Mouse (Mus musculus): ENCODE data around the gene Sugct. TPM values are rescaled to one million over a fixed set of nuclear protein-coding genes. Genes with fewer than 3 reads are reported as not detected.

Gene Sugct
- polyA plus RNA-seq (2012; ENCODE audit: insufficient read depth, insufficient read length, low replicate concordance, missing spikeins) = not detected in 2 replicates

DNA sequence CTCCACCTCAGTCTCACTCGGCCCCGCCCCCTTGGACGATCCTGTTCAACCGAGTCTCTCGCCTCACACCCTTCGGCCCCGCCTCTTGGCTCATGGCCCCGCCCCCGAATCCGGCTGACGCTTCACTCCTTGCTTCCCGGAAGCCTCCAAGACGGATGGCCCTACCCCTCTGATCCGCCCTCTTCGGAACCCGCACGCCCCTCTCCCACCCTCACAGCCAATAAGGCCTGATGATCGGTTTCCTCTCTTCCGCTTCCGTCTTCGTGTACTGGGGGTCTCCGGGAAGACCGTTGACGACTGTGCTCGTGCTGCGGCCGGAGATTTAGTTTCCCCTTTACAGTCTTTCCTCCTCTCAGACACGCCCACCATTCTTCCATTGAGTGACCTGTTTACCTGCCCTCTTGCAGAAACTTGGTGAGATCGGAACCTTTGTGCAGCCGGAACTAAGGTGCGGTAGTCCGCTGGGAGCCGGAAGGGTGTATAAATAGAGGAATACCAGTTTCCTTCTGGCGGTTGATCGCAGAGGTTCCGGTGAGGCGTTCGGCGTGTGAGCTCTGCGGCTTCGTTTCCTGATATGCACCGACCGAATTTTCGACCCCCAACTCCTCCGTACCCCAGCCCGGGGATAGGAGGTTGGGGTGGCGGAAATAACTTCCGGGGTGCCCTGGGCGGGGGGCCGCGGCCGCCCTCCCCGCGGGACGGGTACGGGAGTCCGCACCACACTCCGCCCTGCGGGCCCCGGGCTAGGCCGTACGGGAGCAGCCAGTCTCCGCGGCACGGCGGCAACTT is at the start of gene Sugct, which contains the start of gene Mplkip:
TSS of gene Sugct (minus strand) at position 643 of the 789 bp plus-strand sequence.
TSS of gene Mplkip (plus strand) at position 282 of the 789 bp plus-strand sequence.
- WGBS = under 1% methylated on average over 66 of the region's 66 CpGs
- TF ChIP-seq CTCF (IDR thresholded peaks at IDR 0.05; ENCODE audit: insufficient read depth, low read depth, low read length) (no peak), POLR2A (IDR thresholded peaks at IDR 0.05; ENCODE audit: insufficient read depth, low read depth, low read length) (peak; percentile 76)
- H3K27ac ChIP-seq (ENCODE audit: insufficient read depth, low read depth, low read length) = peak within 1 kb of the TSS; percentile 93
- H3K4me1 ChIP-seq (ENCODE audit: control insufficient read depth, insufficient read depth, low read length) = no peaks in the 10 kb centered on the region
- peak within 1 kb of the TSS; percentile 73 for H3K4me3 ChIP-seq (ENCODE audit: insufficient read depth, low read depth, low read length)

DNA sequence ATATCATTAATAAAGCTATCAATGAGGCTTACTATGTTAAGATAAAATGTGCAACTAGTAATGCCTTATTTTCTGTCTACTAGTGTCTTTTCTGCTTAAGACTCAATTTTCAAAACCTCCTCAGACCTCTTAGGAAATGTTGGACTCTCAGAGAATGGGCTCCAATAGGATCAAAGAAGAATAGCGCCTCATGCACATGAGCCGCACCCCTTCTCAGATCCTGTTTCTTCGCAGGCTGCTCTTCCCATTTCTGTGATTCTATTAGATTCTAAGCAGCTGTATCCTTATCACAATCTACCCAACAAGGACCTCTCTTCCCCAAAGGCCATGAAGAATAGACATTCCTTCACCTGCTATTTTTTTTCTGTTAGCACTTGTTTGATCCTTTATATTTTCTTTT is 33.4 kb upstream of the Sugct start:
- H3K27ac ChIP-seq (ENCODE audit: insufficient read depth, low read depth, low read length) = no peak overlapping the region
- TF ChIP-seq CTCF (IDR thresholded peaks at IDR 0.05; ENCODE audit: insufficient read depth, low read depth, low read length) = no peak
- H3K4me3 ChIP-seq (ENCODE audit: insufficient read depth, low read depth, low read length) = no peak overlapping the region
- no peaks in the 10 kb centered on the region for H3K4me1 ChIP-seq (ENCODE audit: control insufficient read depth, insufficient read depth, low read length)
- 96% methylated on average over 3 of the region's 3 CpGs for WGBS

DNA sequence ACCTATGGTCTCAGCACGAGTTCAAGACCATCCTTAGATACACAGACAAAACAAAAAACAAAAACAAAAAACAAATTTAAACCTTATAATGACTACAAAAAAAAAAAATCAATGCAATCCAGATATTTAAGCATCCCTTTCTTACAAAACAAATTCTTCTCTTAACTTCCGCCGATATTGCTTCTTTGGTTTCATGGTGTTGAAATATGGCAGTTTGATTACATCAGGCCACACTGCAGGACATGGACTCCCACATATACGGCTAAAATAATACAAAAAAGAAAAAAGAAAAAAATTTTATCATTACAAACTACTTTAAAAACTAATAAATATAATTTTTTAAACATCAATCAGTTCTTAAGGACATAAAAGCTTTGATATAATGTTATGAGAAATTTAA is 32.6 kb upstream of the Sugct start:
- H3K4me3 ChIP-seq (ENCODE audit: insufficient read depth, low read depth, low read length) = no peak overlapping the region
- no peak overlapping the region for H3K27ac ChIP-seq (ENCODE audit: insufficient read depth, low read depth, low read length)
- no peaks in the 10 kb centered on the region for H3K4me1 ChIP-seq (ENCODE audit: control insufficient read depth, insufficient read depth, low read length)
- WGBS = 94% methylated on average over 4 of the region's 4 CpGs
- TF ChIP-seq CTCF (IDR thresholded peaks at IDR 0.05; ENCODE audit: insufficient read depth, low read depth, low read length) (no peak), POLR2A (IDR thresholded peaks at IDR 0.05; ENCODE audit: insufficient read depth, low read depth, low read length) (no peak)

DNA sequence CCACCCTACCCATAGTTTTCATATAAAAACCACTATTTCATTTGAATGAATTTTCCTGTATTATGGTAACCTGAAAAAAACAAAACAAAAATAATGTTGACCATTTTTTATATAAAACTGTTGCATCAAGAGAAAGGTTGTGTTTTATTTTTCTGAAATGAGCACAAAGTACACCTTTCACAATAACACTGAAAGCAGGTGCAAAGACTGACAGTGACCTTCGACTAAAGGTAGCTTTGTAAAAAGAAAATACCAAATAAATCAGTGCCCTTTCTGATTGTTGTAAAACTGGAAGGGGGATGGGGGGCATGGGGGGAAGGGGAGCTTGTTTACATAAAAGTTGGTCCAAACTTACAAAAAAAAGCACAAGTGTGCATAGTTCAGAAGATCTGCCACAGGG is 22.0 kb upstream of the Sugct start:
- 85% methylated on average over 1 of the region's 1 CpGs for WGBS
- Histone ChIP-seq H3K4me1 (ENCODE audit: control insufficient read depth, insufficient read depth, low read length) (no peaks in the 10 kb centered on the region), H3K4me3 (ENCODE audit: insufficient read depth, low read depth, low read length) (no peak overlapping the region), H3K27ac (ENCODE audit: insufficient read depth, low read depth, low read length) (no peak overlapping the region)
- TF ChIP-seq POLR2A (IDR thresholded peaks at IDR 0.05; ENCODE audit: insufficient read depth, low read depth, low read length) = no peak
- TF ChIP-seq CTCF (IDR thresholded peaks at IDR 0.05; ENCODE audit: insufficient read depth, low read depth, low read length) = no peak

DNA sequence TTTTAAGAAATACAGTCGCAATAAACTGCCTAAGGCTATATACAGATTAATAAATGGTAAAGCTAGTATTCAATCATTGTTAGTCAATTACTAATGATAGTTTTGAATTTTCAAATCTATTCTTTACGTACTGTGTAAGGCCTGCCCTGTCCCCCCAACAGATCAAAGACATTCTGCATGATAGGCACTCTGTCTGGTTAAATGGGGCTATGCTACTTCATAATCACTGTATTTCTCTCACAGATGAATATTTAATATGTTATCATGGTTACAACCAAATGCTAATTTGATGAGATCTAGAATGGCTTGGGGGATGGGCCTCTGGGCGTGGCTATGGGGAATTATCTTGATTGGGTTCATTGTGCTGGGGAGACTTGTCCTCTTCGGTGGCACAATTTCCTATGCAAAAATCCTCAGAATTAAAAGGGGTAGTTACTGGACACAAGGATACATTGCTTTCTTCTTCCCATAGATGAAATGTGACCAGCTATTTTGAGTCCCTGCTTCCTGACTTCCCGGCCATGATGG is 13.5 kb upstream of the Sugct start:
- Histone ChIP-seq H3K4me3 (ENCODE audit: insufficient read depth, low read depth, low read length) (no peak overlapping the region), H3K4me1 (ENCODE audit: control insufficient read depth, insufficient read depth, low read length) (no peaks in the 10 kb centered on the region), H3K27ac (ENCODE audit: insufficient read depth, low read depth, low read length) (no peak overlapping the region)
- WGBS = 70% methylated on average over 5 of the region's 5 CpGs
- TF ChIP-seq CTCF (IDR thresholded peaks at IDR 0.05; ENCODE audit: insufficient read depth, low read depth, low read length) (no peak), POLR2A (IDR thresholded peaks at IDR 0.05; ENCODE audit: insufficient read depth, low read depth, low read length) (no peak)

DNA sequence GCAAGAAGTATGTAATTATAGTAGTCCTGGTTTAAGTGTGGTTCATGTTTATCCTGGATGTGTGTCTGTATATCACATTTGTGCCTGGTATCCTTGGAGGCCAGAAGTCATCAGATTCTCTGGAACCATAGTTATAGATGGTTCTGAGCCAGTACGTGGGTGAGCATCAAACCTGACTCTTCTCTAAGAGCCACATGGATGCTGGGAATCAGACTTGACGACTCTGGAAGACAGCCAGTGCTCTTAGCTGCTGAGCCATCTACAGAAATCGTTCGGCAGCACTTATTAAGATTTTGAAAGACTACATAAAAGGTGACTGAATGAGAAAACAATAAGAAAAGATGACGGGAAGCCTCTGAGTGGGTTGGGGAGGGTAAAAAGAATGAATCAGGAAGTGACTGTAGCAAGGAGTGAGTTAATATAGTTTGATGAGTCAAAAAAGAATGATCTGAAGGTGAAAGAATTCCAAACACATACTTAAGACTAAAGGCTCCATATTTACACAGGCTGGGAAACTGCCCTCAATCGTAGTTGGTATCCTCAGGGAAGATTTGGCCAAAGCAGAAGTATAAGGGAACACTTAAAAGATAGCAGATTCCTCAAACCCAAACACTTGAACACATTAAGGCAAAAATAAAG is 10.0 kb upstream of the Sugct start:
- 56% methylated on average over 6 of the region's 6 CpGs for WGBS
- Histone ChIP-seq H3K4me3 (ENCODE audit: insufficient read depth, low read depth, low read length) (no peak overlapping the region), H3K4me1 (ENCODE audit: control insufficient read depth, insufficient read depth, low read length) (no peaks in the 10 kb centered on the region), H3K27ac (ENCODE audit: insufficient read depth, low read depth, low read length) (no peak overlapping the region)
- TF ChIP-seq CTCF (IDR thresholded peaks at IDR 0.05; ENCODE audit: insufficient read depth, low read depth, low read length) (no peak), POLR2A (IDR thresholded peaks at IDR 0.05; ENCODE audit: insufficient read depth, low read depth, low read length) (no peak)

DNA sequence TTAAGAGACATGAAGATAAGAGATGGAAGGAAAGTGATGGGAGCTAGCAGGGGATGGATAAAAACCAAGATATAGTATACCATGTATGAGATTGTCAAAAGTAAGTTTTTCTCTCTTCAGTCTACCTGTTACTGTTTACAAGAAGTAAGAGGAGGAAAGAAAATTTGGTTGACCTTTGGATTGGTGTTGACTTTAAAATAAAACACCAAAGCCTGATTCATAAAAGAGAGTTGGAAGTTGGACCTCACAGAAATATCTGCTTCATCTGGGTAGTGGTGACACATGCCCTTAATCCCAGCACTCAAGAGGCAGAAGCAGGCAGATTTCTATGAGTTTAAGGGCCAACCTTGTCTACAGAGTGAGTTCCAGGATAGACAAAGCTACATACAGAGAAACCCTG is 7.0 kb upstream of the Sugct start:
- no peak overlapping the region for H3K4me3 ChIP-seq (ENCODE audit: insufficient read depth, low read depth, low read length)
- H3K4me1 ChIP-seq (ENCODE audit: control insufficient read depth, insufficient read depth, low read length) = no peaks in the 10 kb centered on the region
- no peak for TF ChIP-seq CTCF (IDR thresholded peaks at IDR 0.05; ENCODE audit: insufficient read depth, low read depth, low read length)
- no peak for TF ChIP-seq POLR2A (IDR thresholded peaks at IDR 0.05; ENCODE audit: insufficient read depth, low read depth, low read length)
- no peak overlapping the region for H3K27ac ChIP-seq (ENCODE audit: insufficient read depth, low read depth, low read length)

DNA sequence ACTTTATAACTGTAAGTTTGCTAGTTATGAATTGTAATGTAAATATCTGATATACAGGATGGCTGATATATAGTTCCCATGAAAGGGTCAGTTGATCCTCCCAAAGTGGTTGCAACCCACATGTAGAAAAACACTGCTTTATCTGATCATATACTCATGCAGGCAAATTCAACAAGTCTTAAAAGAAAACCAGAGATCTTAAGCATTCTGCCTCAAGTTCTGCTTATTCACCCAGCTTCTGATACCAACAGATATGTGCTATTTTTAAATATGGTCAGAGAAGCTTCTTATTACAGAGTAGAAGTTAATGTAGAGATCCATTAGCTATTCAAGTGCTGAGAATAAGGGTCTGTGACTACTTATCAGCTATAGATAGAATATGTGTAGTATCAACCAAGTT is 6.0 kb upstream of the Sugct start:
- TF ChIP-seq POLR2A (IDR thresholded peaks at IDR 0.05; ENCODE audit: insufficient read depth, low read depth, low read length) (no peak), CTCF (IDR thresholded peaks at IDR 0.05; ENCODE audit: insufficient read depth, low read depth, low read length) (no peak)
- Histone ChIP-seq H3K4me1 (ENCODE audit: control insufficient read depth, insufficient read depth, low read length) (no peaks in the 10 kb centered on the region), H3K27ac (ENCODE audit: insufficient read depth, low read depth, low read length) (no peak overlapping the region), H3K4me3 (ENCODE audit: insufficient read depth, low read depth, low read length) (no peak overlapping the region)

DNA sequence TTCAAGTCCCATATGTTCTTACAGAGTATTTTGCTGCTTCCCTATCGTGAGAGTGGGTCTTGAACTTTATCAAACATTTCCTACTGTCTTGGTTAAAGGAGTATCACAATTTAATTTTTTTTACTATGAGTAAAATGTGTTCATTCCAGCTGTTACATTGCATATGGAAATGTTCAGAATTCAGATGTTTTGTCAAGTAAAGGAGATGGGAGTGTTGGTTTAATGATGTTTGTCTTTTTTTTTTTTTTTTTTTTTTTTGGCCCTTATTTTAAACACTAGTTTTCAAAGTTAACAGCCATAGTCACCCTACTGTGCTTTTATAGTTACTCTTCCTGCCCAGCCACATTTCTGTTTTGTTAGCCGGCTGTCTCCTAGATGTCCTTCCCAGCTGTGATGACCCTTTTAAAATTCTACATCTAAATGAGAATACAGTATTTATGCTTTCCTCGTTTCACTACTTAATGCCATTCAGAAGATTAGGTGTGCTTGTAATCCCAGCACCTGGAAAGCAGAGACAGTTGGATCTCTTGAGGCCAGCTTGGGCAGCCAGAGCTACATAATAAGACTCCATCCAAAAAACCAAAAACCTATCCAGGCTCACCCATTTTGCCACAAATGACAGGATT is 4.8 kb upstream of the Sugct start:
- Histone ChIP-seq H3K27ac (ENCODE audit: insufficient read depth, low read depth, low read length) (no peak overlapping the region), H3K4me3 (ENCODE audit: insufficient read depth, low read depth, low read length) (no peak overlapping the region), H3K4me1 (ENCODE audit: control insufficient read depth, insufficient read depth, low read length) (no peaks in the 10 kb centered on the region)
- WGBS = 71% methylated on average over 3 of the region's 3 CpGs
- TF ChIP-seq POLR2A (IDR thresholded peaks at IDR 0.05; ENCODE audit: insufficient read depth, low read depth, low read length) (no peak), CTCF (IDR thresholded peaks at IDR 0.05; ENCODE audit: insufficient read depth, low read depth, low read length) (no peak)
